Mouse (Mus musculus) kidney, adult 18-20 months (tissue): Measurements from ENCODE around the gene Olfr1440.

Source experiments
- DNase-seq: peaks from one replicate; pipeline ENCODE4 v3.0.0; 2021

The Olfr1440 gene

GRCm38 (mm10) chr19:12386979-12387378 lies at the start of gene Olfr1440:
TSS of gene Olfr1440 (plus strand) at chr19:12387279.
- DNase-seq = no peak

- DNase-seq = no peak
Observed at GRCm38 (mm10) chr19:12373004-12373403, 14.1 kb upstream of the Olfr1440 start.

- DNase-seq = no peak
Observed at GRCm38 (mm10) chr19:12374465-12375025, 12.5 kb upstream of the Olfr1440 start.

GRCm38 (mm10) chr19:12413737-12414136 lies 26.7 kb downstream of the Olfr1440 start:
- DNase-seq = no peak

- no peak for DNase-seq
Observed at GRCm38 (mm10) chr19:12417361-12417760, 30.3 kb downstream of the Olfr1440 start, which contains the start of gene Olfr1441. TSS of gene Olfr1441 (plus strand) at chr19:12417433.

- no peak for DNase-seq
Observed at GRCm38 (mm10) chr19:12418312-12418711, 31.2 kb downstream of the Olfr1440 start.

- no peak for DNase-seq
Observed at GRCm38 (mm10) chr19:12420555-12420954, 33.5 kb downstream of the Olfr1440 start.

GRCm38 (mm10) chr19:12421680-12422079 lies 34.6 kb downstream of the Olfr1440 start:
- DNase-seq = no peak

GRCm38 (mm10) chr19:12427101-12427500 lies 40.0 kb downstream of the Olfr1440 start:
- no peak for DNase-seq

- no peak for DNase-seq
Observed at GRCm38 (mm10) chr19:12427605-12428004, 40.5 kb downstream of the Olfr1440 start, which contains the start of gene Pfpl. TSS of gene Pfpl (plus strand) at chr19:12427905.

- DNase-seq = peak; percentile 25
Observed at GRCm38 (mm10) chr19:12433033-12433432, 46.0 kb downstream of the Olfr1440 start.

GRCm38 (mm10) chr19:12435011-12435416 lies 47.9 kb downstream of the Olfr1440 start:
- DNase-seq = no peak

- no peak for DNase-seq
Observed at GRCm38 (mm10) chr19:12435750-12436524, 48.9 kb downstream of the Olfr1440 start.

GRCm38 (mm10) chr19:12439581-12439980 lies 52.5 kb downstream of the Olfr1440 start:
- no peak for DNase-seq

- no peak for DNase-seq
Observed at GRCm38 (mm10) chr19:12440103-12440725, 53.1 kb downstream of the Olfr1440 start.

GRCm38 (mm10) chr19:12442560-12442959 lies 55.5 kb downstream of the Olfr1440 start:
- DNase-seq = no peak

GRCm38 (mm10) chr19:12445014-12445413 lies 57.9 kb downstream of the Olfr1440 start:
- DNase-seq = no peak
